Mouse (Mus musculus): ENCODE data around the gene Tmem201.

Tmem201 gene

DNA sequence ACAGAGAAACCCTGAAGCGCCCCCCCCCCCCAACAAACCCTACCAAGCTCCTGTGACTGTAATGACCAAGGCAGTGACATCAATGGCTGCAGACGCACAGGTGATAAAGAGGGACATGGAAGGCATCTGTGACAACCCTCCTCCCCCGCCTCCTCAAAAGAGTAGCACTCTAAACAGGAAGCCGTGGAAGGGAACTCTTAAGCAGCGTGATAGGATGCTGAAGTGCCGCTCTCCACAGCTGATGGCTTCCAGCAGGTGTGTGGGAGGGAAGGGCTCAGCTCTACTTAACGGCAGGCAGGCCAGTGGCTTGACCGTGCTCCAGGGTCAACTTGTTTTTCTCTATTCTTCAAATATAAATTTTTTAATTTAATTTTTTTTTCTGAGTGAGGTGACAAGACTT, 16.7 kb downstream of the Tmem201 start:
- no peak for DNase-seq (ENCODE audit: low spot score in 2 of 2)

DNA sequence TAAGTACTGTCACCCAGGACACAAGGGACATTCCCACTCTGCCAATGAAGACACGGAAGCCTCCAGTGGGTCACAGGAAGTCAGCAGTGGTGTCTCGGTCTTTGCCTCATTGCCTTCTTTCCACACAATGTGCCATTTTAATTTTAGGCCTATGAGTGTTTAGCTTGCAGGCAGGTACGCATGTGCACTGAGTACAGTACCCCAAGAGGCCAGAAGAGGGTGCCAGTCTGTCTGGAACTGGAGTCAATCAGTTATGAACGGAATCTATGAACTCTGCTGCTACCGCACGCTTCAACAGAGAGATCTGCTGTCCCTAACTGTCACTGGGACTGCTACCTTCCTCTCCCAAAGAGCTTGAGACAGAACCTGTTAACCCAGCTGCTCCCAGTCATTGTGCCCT, 18.2 kb downstream of the Tmem201 start:
- DNase-seq (ENCODE audit: low spot score in 2 of 2): no peak

DNA sequence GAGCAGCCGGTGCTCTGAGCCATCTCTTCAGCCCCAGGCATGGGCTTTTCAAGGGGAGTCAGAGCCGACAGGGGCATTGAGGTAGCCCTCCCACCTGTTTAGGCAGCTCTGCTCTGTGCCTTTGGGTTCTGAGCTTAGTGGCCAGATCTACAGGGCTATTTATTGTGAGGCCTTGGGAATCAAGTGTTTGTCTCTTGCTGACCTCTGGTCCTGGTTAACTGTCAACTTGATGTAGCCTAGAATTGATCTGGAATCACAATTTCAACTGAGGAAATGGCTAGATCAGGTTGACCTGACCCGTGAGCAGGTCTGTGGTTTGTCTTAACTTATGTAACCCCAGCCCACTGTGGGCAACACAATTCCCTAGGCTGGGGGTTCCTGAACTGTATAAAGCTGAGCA, 23.3 kb downstream of the Tmem201 start:
- DNase-seq (ENCODE audit: low spot score in 2 of 2): no peak

DNA sequence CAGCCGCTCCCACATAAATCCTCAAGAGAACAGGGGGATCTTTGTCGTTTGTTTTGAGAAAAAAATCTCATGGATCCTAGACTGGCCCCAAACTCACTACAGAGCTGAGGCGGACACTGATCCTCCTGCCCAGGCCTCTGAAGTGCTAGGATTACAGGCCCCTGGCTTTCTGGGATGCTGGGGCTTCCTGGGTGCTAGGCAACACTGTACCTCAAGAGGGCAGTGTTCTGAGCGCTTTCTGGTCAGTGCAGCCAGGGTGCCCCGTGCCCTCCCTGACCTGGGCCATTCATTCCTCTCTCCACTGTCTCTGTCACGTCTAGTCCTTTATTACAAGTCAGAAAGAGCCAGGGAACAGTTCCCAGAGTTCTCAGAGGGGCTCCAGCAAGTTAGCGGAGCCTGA, 25.9 kb downstream of the Tmem201 start:
- DNase-seq (ENCODE audit: low spot score in 2 of 2): no peak

DNA sequence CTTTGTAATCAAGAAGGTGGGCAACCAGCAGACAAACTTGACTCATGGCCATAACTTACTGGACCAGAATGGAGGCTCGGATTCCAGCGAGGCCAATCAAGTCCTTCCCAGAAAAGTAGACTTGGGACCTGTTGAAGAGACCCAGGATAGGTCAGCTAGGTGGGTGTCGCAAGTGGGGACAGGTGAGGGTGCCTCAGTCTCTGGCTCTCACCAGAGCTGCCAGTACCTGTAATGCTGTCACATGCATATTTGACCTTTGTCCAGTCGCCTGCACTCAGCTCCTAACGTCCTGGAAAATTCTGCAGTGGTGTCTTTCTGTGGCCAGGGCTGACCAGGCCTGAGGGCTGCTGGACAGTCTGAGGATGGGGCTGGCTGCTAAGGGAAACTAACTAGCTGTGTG, 26.4 kb downstream of the Tmem201 start:
- no peak for DNase-seq (ENCODE audit: low spot score in 2 of 2)

DNA sequence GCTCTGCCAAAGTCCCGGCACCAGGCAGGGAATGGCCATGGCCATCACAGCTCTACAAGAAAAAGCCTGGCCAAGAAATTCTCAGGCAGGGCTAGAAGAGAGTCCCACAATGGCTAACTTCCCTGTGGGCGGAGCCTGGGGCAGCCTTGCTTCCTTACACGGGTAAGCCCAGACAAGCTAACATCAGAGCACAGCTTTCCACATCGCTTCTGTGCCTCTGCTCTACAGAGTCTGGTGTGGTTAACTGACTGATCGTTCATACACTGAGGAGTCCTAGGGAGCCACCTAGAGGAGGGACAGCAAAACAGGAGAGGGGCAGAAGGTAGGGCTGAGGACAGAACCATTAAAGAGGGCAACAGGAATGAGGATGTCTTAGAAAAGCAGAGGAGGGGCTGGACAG, 27.3 kb downstream of the Tmem201 start:
- peak; percentile 87 to 91 for DNase-seq (ENCODE audit: low spot score in 2 of 2)

DNA sequence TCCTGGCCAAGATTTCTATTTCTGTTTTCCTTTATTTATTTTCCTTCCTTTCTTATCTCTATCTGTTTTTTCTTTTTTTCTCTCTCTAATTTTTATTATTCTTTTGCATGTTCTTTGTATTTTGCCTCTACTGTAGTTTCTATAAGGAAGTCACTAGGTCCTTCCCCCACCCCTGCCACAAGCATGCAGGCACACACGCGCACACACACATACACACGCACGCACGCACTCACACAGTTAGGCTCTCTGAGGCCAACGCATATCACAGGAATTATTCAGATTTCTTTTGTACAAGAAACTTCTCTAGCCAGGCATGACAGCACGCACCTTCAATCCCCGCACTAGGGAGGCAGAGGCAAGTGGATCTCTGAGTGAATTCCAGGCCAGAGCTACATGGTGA, 31.9 kb downstream of the Tmem201 start:
- DNase-seq (ENCODE audit: low spot score in 2 of 2): peak; percentile 79 to 83

DNA sequence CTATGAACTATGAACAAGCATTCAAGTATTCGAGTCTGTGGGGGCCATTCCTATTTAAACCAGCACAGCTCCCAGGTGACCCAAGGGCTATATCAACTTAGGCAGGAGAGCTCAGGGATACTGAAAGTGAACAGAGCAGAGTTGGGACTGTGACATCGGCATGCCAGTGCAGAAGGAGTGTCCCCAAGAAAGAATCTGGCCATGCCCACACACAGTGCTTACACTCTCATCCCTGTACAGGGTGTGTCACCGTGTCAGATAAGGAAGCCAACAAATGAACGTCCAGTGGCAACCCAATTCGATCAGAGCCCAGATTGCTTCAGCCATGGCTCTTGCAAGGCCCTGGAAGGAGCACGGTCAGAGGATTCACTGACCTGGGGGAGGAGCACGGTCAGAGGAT, 32.5 kb downstream of the Tmem201 start:
- no peak for DNase-seq (ENCODE audit: low spot score in 2 of 2)

DNA sequence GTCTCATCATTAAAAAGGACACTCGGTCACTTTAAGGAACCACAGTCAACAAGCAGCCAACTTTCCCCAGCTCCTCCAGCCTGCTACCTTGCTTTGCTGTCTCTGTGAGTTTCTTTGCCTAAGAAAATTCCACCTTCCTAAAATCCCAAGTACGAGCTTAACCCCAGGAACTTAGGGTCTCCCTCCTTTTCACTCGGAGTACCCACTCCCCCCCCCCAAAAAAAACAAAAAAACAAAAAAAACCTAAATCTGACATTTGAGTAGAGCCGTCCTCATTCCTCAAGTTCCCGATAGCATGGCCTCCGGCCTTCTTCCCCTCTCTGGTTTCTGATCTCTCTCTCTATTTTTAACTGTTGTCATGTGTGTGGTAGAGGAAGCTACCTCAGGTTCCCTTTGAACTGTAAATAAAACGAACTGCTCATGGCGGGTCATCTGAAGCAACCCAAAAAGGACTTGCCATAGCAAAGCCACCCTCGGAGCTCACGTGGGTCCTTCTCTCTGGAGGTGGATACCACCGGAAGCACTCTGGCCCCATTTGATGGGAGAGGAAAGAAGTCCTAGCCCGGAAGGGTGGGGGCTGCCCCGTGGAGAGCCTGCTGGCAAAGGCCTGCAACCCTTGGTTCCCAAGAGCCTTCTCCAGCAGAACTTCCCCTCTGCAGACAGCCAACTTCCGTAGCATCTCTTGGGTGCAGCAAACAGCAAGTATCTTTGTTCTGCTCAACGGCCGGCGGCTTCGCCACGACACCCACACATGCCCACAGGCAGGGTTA, 35.4 kb downstream of the Tmem201 start, which contains the start of gene Pik3cd:
Gene Pik3cd, minus strand, starts transcription at position 362 of the 770 bp plus-strand sequence.
- DNase-seq (ENCODE audit: low spot score in 2 of 2): peak; percentile 83

DNA sequence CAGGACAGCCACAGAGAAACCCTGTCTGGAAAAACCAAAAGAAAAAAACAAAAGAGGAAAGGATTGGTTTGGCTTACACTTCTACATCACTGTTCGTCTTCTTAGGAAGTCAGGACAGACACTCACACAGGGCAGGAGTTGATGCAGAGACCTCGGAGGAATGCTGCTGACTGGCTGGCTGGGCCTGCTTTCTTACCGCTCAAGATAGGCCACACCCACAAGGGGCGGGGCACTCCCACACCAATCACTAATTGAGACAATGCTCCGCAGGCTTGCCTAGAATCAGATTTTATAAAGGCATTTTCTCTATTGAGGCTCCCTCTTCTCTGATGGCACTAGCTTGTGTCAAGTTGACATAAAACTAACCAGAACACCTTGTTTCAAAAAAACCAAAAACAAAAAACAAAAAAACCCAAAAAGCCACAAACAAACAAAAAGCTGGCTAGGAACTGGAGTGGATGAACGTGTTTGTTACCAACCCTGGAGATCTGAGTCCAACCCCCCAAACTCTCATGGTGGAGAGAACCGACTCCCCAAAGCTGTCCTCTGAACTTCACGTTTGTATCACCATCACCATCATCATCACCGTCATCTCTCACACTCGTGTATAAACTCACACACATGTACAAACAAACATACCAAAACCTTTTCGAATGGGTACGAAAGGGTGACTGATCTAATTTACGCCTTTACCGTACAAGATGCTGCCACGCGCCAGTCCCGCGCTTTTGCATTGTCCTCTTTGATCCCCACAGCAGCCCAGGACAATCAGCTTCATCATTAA, 36.2 kb downstream of the Tmem201 start:
- peak; percentile 89 to 92 for DNase-seq (ENCODE audit: low spot score in 2 of 2)

DNA sequence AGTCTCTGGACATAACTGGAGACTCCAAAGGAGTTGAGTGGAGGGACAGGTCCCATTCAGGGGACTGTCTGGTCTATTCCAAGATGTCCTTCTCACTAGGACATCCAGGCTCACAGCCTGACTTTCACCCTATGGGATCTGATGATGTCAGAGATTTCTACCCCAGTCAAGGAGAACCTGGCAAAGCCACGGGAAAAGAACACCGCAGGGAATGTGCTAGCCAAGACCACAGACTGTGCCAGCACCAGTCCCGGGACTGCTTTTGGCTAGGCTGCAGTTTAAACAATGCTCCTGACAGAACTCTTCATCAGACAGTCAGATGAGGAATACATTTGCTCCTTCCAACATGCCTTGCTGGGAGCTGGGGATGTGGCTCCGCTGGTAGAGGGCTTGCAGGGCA, 37.9 kb downstream of the Tmem201 start:
- DNase-seq (ENCODE audit: low spot score in 2 of 2): no peak

DNA sequence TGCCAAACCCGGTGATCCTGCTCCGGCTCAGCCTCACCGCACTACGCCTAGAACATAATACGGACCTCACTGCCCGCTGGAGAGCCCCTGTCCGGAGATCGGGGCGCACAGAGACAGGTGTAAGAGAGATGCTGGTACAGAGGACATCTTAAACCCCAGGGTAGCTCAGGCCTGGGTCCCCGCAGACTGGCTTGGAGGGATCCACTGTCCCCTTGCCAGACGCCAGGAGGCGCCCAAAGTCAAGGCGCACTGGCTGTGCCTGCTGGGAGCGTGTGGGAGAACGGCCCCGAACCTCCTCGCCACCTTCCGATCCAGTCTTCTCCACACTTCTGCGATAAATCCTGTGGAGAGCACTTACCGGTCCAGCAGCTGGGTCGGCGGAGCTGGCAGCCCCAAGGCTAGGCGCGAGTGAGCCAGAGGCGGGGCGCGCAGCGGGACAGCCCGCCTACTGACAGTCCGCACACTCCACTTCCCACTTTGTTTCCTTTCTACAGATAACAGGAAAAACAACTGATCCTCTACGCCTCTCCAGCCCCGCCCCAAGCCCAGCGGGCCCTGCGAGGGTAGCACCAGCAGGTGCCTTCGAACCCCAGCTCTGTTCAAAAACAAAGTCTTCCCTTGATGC, 39.5 kb downstream of the Tmem201 start:
- DNase-seq (ENCODE audit: low spot score in 2 of 2): peak; percentile 86 to 88

DNA sequence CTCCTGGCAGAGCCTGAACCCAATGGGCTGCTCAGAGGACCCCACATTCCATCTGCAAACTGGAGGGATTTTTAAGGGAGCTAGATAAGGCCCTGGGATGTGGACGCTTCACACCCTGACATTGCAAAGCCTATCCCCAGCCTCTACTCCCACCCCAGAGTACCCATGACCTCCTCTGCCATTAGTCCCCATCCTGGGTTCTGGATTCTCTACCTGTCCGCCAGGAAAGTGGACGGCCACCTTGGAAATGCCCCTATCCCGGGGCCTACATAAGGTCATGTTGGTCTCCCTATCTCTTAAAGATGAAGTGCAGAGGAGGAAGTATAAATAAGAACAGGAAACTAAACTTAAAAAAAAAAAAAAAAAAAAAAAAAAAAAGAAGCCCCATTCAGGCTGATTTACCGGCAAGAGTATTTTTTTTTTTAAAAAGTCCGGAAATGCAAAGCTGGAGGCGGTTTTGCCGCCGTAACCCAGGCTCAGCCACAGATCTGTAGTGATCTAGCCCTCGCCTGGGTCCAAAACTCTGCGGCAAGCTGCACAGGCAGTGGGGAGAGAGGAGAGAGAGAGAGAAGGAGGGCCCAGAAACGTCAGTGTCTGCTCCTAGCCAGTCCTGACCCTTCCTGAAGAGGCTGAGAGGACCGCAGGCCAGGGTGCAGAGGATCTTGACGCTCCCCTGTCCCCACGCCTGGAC, 40.2 kb downstream of the Tmem201 start:
- peak; percentile 78 to 82 for DNase-seq (ENCODE audit: low spot score in 2 of 2)

DNA sequence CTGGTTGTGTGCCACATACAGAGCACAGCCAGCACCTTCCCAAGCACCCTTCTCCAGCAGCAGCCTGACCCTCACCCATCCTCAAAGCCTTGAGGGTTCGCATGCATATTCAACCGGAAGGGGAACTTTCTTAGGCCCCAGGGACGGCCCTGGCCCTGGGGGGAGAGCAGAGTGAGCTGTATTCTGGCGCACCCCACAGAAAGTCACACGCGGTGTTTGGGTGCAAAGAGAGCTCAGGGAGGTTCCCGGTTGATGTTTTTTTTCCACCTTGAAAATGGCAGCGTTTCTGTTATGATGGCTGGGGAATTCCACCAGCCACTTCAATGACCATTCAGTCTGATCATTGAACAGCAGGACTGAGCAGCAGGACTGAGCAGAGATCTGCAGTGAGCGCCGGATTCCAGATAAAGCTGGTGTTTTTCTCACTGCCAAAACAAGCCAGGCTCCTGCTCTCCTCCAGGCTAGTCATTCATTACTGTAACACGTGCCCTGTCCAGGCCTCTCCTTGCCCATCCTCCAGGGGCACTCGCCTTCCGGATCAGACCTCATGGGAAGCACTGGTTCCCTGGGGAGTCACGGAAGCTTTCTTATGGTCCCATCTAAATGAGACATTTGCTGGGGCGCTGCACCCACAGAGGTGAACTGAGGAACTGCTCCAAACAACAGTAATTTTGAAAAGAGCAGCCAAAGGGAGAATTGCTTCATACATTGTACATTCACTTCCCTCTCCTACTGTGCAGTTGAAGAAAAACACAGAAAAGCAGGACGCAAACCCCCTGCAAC, 41.5 kb downstream of the Tmem201 start:
- peak; percentile 77 for DNase-seq (ENCODE audit: low spot score in 2 of 2)

DNA sequence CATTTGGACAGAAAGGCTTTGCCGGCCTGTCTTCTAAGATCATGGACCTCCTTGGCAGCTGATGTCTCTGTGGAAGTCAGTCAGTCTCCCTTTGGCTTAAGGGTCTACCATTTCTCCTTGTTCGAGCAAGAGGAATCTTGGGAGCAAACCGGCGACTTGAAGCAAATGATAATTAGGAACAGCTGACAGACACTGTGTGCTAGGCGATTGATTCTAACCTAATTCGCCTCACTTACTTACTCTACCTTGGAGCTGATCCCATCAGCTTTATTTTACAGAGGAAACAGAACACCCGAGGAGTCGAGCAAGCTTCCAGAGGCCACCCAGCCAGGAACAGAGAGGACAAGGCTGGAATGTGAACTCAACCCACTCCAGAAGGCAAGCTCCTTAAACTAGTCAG, 46.5 kb downstream of the Tmem201 start:
- no peak for DNase-seq (ENCODE audit: low spot score in 2 of 2)

DNA sequence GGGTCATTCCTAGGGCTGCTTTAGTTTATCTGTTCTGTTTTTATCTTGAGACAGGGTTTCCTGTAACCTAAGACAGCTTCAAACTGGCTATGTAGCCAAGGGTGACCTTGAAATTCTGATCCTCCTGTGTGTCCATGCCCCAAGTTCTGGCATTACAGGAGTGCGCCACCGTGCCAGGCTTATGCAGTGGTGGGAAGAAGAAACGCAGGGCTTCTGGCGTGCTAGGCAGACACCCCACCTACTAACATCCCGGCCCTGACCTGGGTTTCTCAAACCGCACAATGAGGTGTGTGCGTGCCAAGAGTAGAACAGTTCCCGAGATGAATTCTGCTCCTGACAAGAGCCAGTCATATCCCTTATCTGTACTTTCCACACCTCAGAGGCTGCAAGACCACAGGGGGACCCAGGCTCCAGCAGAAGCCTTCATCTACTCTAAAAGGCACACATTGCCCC, 47.0 kb downstream of the Tmem201 start:
- no peak for DNase-seq (ENCODE audit: low spot score in 2 of 2)

DNA sequence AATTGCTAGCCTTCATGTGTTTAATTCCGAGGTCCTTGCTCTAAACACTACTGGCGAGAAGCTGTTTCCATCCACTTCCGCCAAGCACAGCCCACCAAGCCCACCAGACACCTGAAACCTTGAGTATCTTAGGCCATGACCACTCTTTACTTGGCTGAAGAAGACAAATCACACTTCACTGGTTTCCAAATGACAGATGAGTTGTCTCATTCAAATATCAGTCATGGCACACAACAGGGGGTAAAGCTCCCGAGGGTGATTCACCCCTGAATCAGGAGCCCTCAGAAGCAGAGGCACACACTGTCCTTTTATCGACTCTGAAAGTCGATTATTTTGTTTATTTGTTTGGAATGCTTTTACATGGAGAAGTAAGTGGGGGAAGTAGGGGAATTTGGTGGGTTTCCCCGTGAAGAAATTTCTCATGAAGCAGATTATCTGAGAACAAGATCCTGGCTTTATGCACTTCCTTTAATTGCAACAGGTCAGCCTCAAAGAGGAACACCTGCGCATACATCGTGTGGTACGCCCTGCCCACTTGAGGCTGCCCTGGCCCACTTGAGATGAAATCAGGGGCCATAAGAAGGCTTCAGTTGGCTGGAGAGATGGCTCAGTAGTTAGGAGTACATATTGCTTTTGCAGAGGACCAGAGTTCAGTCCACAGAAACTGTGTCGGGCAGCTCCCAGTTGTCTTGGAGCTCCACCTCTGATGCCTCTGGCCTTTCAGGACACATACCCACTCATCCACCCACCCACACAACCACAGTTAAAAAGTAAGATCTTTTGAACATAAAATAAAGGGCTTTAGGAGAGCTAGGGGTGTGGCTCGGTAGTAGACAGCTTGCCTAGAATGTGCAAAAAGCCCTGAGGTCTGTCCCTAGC, 47.8 kb downstream of the Tmem201 start:
- DNase-seq (ENCODE audit: low spot score in 2 of 2): peak; percentile 48 to 52

DNA sequence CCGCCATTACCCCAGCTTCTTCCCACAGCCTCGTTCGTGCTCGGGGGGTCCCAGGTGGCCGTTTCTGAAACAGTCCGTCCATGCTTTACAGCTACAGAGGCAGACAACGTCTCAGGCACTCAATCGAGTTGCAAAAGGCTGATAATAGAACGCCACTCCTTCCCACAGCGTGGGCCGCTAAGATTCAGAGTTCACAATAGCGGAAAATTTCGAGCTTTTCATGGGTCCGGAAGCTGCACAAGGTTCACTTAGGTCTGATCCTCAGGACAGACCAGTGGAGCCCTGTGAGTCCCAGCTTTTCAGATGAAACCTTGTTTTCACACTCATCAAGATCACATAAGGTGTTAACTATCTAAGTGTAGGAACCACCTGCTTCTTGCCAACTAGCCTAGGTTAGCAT, 49.0 kb downstream of the Tmem201 start:
- DNase-seq (ENCODE audit: low spot score in 2 of 2): no peak

DNA sequence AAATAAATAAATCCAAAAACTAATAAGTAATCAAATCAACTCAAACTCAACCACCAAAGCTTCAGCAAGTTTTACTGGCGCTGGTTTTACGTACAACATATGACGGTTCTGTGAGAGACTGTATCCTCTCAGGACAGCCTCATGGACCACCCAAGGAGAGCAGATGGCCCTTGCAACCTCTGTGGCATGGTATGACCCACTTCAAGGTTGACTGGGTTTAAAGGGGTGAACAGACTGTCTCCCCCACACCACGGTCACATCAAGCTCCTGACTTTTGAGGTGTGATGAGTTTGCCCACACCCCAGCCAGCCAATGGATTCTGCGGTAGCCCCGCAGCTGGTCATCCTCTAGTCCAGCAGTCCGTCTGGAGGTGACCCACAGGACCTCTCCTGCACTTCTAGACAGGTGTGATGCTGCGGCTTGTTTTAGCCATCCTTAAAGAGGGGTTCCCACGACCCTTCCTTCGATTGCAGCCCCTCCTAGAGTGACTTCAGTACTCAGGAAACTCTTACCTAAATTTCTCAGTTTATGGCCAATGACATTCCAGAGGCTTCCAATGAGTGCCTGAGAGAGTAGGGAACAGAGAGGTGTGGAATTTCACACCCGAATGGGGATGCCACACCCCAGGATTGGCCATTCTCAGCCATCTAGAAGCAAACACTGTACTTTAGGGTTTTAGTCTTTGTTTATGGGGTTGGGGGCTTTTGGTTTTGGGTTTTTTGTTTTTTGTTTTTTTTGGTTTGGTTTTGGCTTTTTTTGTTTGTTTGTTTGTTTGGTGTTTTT, 52.8 kb downstream of the Tmem201 start:
- no peak for DNase-seq (ENCODE audit: low spot score in 2 of 2)
